11 mouse cellular contexts compared by ENCODE assay signal in genomic region chr4:148651045-148651444, GRCm38 (mm10). TPM values are rescaled to one million over a fixed set of nuclear protein-coding genes. Genes with fewer than 3 reads are reported as not detected.
DNase-seq lines count a peak whose midpoint lies in the region.
"Had no signal": no experiment of that assay in that cellular context is flagged by ENCODE, and none has a peak within 500 bp of the region (broad histone marks: within the 10 kb centered on the region; RNA-seq: fewer than 3 reads in every experiment).

No protein-coding gene starts in this region.

- H3K36me3 ChIP-seq in heart, embryonic 10.5 days = no peaks in the 10 kb centered on the region
- H3K36me3 ChIP-seq: lung, embryonic 15.5 days had no signal

- no peaks in the 10 kb centered on the region for H3K27me3 ChIP-seq in heart, embryonic 10.5 days (ENCODE audit: insufficient read depth, poor library complexity, severe bottlenecking)
- H3K27me3 ChIP-seq: lung, embryonic 15.5 days had no signal

- H3K4me1 ChIP-seq in heart, embryonic 10.5 days = peaks cover under 1% of the 10 kb centered on the region; the same call in 1 of the 2 replicates

- WGBS in heart, embryonic 10.5 days = 74% methylated on average over 9 of the region's 9 CpGs
- WGBS in large intestine, adult 2 months = 27% methylated on average over 9 of the region's 9 CpGs

- H3K9me3 ChIP-seq in heart, embryonic 10.5 days = peaks cover 7% of the 10 kb centered on the region; the same call in 1 of the 2 replicates
- H3K9me3 ChIP-seq: lung, embryonic 15.5 days had no signal

- H3K27ac ChIP-seq in heart, embryonic 10.5 days = no peak overlapping the region
- H3K27ac ChIP-seq: layer of hippocampus, adult 2 months; lung, embryonic 15.5 days had no signal

- H3K4me3 ChIP-seq in heart, embryonic 10.5 days = no peak overlapping the region
- H3K4me3 ChIP-seq: layer of hippocampus, adult 2 months; lung, embryonic 15.5 days had no signal

- peak; percentile 93 for DNase-seq in heart, adult 11 months
- DNase-seq in heart, embryonic 10.5 days (ENCODE audit: low spot score) = no peak
- peak; percentile 68 for DNase-seq in adrenal gland, postnatal 14 days
- DNase-seq in embryo, embryonic 9.5 days (ENCODE audit: extremely low spot score) = peak; percentile 26
- DNase-seq in large intestine, adult 2 months (ENCODE audit: low read depth, low spot score) = peak; percentile 82
- no peak for DNase-seq in spleen, adult 12 weeks (ENCODE audit: low spot score)
- no peak for DNase-seq in urinary bladder, adult 18-20 months (ENCODE audit: low spot score in 2 of 2)
- DNase-seq in layer of hippocampus, adult 9-10 months (ENCODE audit: low spot score) = no peak

RNA-seq across cellular contexts. Expression of gene Gm572, which starts 7.9 kb away (rescaled TPM):
- polyA plus RNA-seq in heart, embryonic 10.5 days (2016; fragmentation: Nextera tagmentation; extraction: Ambion mirVana) = not detected in 2 replicates
- total RNA-seq in adrenal gland, postnatal 14 days (2021) = not detected in 2 replicates
- polyA plus RNA-seq in large intestine, adult 2 months (2012; rRNA removed) = 0.15 TPM in 1 of 2 replicates, not detected in the other
- total RNA-seq: layer of hippocampus, adult 2 months had no signal
- polyA plus RNA-seq: lung, embryonic 15.5 days; neural tube, embryonic 14.5 days had no signal

RNA-seq across cellular contexts. Expression of gene Tardbp, which starts 24.2 kb away (rescaled TPM):
- 238 and 301 TPM in 2 replicates for polyA plus RNA-seq in heart, embryonic 10.5 days (2016; fragmentation: Nextera tagmentation; extraction: Ambion mirVana)
- 290 and 302 TPM in 2 replicates for total RNA-seq in adrenal gland, postnatal 14 days (2021)
- 76.3 and 102 TPM in 2 replicates for polyA plus RNA-seq in large intestine, adult 2 months (2012; rRNA removed)

RNA-seq across cellular contexts. Expression of gene Masp2, which starts 48.7 kb away (rescaled TPM):
- 0.27 and 0.82 TPM in 2 replicates for polyA plus RNA-seq in heart, embryonic 10.5 days (2016; fragmentation: Nextera tagmentation; extraction: Ambion mirVana)
- total RNA-seq in adrenal gland, postnatal 14 days (2021) = 2.5 and 32.8 TPM in 2 replicates
- 0.10 TPM in 1 of 2 replicates, not detected in the other for polyA plus RNA-seq in large intestine, adult 2 months (2012; rRNA removed)

RNA-seq across cellular contexts. Expression of gene Srm, which starts 59.7 kb away (rescaled TPM):
- 197 and 306 TPM in 2 replicates for polyA plus RNA-seq in heart, embryonic 10.5 days (2016; fragmentation: Nextera tagmentation; extraction: Ambion mirVana)
- total RNA-seq in adrenal gland, postnatal 14 days (2021) = 69.7 and 92.4 TPM in 2 replicates
- polyA plus RNA-seq in large intestine, adult 2 months (2012; rRNA removed) = 49.5 and 69.9 TPM in 2 replicates

Comparison
In these comparisons a context has a peak if more than half of its experiments do, and no peak if none do; other contexts are left out.
1. DNase-seq: peak in heart, adult 11 months (single experiment), adrenal gland, postnatal 14 days (single experiment), embryo, embryonic 9.5 days (single experiment) and large intestine, adult 2 months (single experiment); none in heart, embryonic 10.5 days (single experiment), spleen, adult 12 weeks (single experiment), urinary bladder, adult 18-20 months (0 of 2) and layer of hippocampus, adult 9-10 months (single experiment).